Comparison of ENCODE assay signal across 8 mouse cellular contexts in the genomic region with DNA sequence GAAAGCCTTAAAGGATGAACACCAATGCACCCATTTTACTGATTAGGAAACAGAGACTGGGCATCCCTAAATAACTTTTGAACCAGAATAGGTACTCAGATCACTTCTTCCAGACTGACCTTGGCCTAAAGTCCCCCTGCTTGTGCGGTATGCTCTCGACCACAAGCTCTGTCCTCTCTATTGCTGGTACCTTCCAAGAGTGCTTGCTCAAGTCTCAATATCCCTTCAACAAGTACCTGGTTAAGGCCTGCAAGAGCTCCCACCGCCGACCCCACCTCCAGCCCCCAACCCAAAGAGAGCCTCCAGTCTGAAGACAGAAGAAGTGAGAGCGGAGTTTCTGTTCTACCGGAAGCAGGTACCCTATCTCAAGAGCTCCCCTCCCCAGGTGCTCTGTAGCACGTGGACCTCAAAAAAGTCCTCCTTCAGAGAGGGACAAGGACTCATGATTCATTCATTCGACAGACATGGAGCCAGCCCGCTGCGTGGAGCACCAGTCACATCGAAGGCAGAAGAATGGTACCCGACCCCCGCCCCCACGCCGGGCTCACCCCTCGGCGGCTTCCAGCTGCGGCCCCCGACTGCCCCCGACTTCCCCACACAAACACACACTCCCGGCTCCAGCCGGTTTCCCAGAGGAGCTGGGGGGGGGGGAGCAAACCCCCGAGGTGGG. TPM values are rescaled to one million over a fixed set of nuclear protein-coding genes. Genes with fewer than 3 reads are reported as not detected.
A peak's percentile ranks its signal among the peaks of the same experiment; 100 is the strongest.
DNase-seq lines count a peak whose midpoint lies in the region; ATAC-seq and TF ChIP-seq lines count a peak whose summit lies in the region.

No protein-coding gene starts in this region.

- H3K27ac ChIP-seq in heart, embryonic 15.5 days: no peak overlapping the region
- H3K27ac ChIP-seq in ES-Bruce4 (ENCODE audit: insufficient read depth, low read length): no peak overlapping the region
- peak overlapping the region; percentile 84 for H3K27ac ChIP-seq in hindbrain, embryonic 15.5 days (replicated peaks)

- peak overlapping the region; percentile 34 for H3ac ChIP-seq in myocyte (ENCODE audit: control insufficient read depth, insufficient read length)

- H3K36me3 ChIP-seq in heart, embryonic 15.5 days: no peaks in the 10 kb centered on the region
- no peaks in the 10 kb centered on the region for H3K36me3 ChIP-seq in ES-Bruce4 (ENCODE audit: control insufficient read depth, insufficient read depth, low read length, poor library complexity, severe bottlenecking)
- H3K36me3 ChIP-seq in hindbrain, embryonic 15.5 days: peaks cover 8% of the 10 kb centered on the region; the same call in 1 of the 2 replicates
- no peaks in the 10 kb centered on the region for H3K36me3 ChIP-seq in myocyte (ENCODE audit: control insufficient read depth, insufficient read depth)

- H3K4me3 ChIP-seq in heart, embryonic 15.5 days: peak overlapping the region; percentile 77
- H3K4me3 ChIP-seq in ES-Bruce4 (ENCODE audit: low read depth, low read length) (peak overlapping the region; percentile 71), myocyte (peak overlapping the region; percentile 9)
- peak overlapping the region; percentile 69 for H3K4me3 ChIP-seq in hindbrain, embryonic 15.5 days

- peak overlapping the region; percentile 66 for H3K9ac ChIP-seq in heart, embryonic 15.5 days
- H3K9ac ChIP-seq in ES-Bruce4 (ENCODE audit: low read depth, poor library complexity, severe bottlenecking): peak overlapping the region; percentile 74
- peak overlapping the region; percentile 71 for H3K9ac ChIP-seq in hindbrain, embryonic 15.5 days

- ATAC-seq in heart, embryonic 15.5 days (replicated peaks; ENCODE audit: insufficient number of reproducible peaks, insufficient read depth, low FRiP score, low read depth): peak; percentile 6; the same call in 1 of the 2 replicates
- ATAC-seq in hindbrain, embryonic 15.5 days (ENCODE audit: low FRiP score, low read depth): peak; percentile 17; the same call in 1 of the 2 replicates

- DNase-seq in heart, postnatal 4 days: no peak
- DNase-seq in cerebellum, adult 9-11 months: peak; percentile 76
- DNase-seq in layer of hippocampus, adult 8-10 months (ENCODE audit: low spot score in 2 of 2): no peak
- DNase-seq in B cell, adult 2 months: no peak

- H3K4me1 ChIP-seq in heart, embryonic 15.5 days (replicated peaks): peaks cover 14% of the 10 kb centered on the region
- peaks cover 7% of the 10 kb centered on the region for H3K4me1 ChIP-seq in ES-Bruce4 (ENCODE audit: control insufficient read depth, insufficient read depth, low read length)
- H3K4me1 ChIP-seq in hindbrain, embryonic 15.5 days (replicated peaks): peaks cover 32% of the 10 kb centered on the region

- H3K79me2 ChIP-seq in myocyte (ENCODE audit: control insufficient read depth, insufficient read depth): no peaks in the 10 kb centered on the region

- TF ChIP-seq POLR2A in ES-Bruce4 (IDR thresholded peaks at IDR 0.05; ENCODE audit: insufficient read depth, low read length) (no peak), myocyte (IDR thresholded peaks at IDR 0.05; ENCODE audit: insufficient read length, low read depth) (no peak)

- no peak for TF ChIP-seq EP300 in ES-Bruce4 (IDR thresholded peaks at IDR 0.05; ENCODE audit: insufficient read depth, low read depth, low read length)

- no peak for TF ChIP-seq CTCF in ES-Bruce4 (IDR thresholded peaks at IDR 0.05; ENCODE audit: low read depth, low read length)

- peak overlapping the region; percentile 96 for H3K4me2 ChIP-seq in heart, embryonic 15.5 days
- peak overlapping the region; percentile 63 for H3K4me2 ChIP-seq in hindbrain, embryonic 15.5 days
- H3K4me2 ChIP-seq in myocyte (ENCODE audit: low read depth): peak overlapping the region; percentile 58

- WGBS in heart, embryonic 15.5 days: 5% methylated on average over 22 of the region's 23 CpGs
- 2% methylated on average over 23 of the region's 23 CpGs for WGBS in hindbrain, embryonic 15.5 days

- H3K9me3 ChIP-seq in heart, embryonic 15.5 days (replicated peaks): no peaks in the 10 kb centered on the region
- H3K9me3 ChIP-seq in ES-Bruce4 (replicated peaks; ENCODE audit: control insufficient read depth, insufficient read depth, low read length, poor library complexity, severe bottlenecking): no peaks in the 10 kb centered on the region
- no peaks in the 10 kb centered on the region for H3K9me3 ChIP-seq in hindbrain, embryonic 15.5 days

- H3K27me3 ChIP-seq in heart, embryonic 15.5 days: peaks cover 8% of the 10 kb centered on the region; the same call in 1 of the 2 replicates
- H3K27me3 ChIP-seq in ES-Bruce4 (ENCODE audit: control insufficient read depth, insufficient read depth, low read length, poor library complexity, severe bottlenecking): no peaks in the 10 kb centered on the region; the same call in 1 of the 2 replicates
- no peaks in the 10 kb centered on the region for H3K27me3 ChIP-seq in hindbrain, embryonic 15.5 days
- peaks cover 19% of the 10 kb centered on the region for H3K27me3 ChIP-seq in myocyte (ENCODE audit: control insufficient read depth, insufficient read depth, insufficient read length)

TF ChIP-seq in myocyte, 11 proteins besides CTCF, POLR2A, EP300 and RAD21:
- no peak for TF ChIP-seq MYOD1 (IDR thresholded peaks at IDR 0.05; ENCODE audit: control insufficient read depth in 1 of 3, insufficient read length in 2 of 3, low read depth in 2 of 3)
- TF ChIP-seq E2F4 (IDR thresholded peaks at IDR 0.05; ENCODE audit: insufficient read depth): no peak
- no peak for TF ChIP-seq REST (IDR thresholded peaks at IDR 0.05; ENCODE audit: insufficient read depth, insufficient read length)
- TF ChIP-seq POLR2AphosphoS2 (IDR thresholded peaks at IDR 0.05; ENCODE audit: insufficient read length, low read depth): no peak
- no peak for TF ChIP-seq USF1 (IDR thresholded peaks at IDR 0.05; ENCODE audit: low read depth)
- no peak for TF ChIP-seq MYOG (IDR thresholded peaks at IDR 0.05; ENCODE audit: control insufficient read depth in 1 of 3, insufficient read depth in 1 of 3, insufficient read length in 2 of 3, low read depth in 2 of 3)
- no peak for TF ChIP-seq TCF3 (IDR thresholded peaks at IDR 0.05; ENCODE audit: insufficient read length, low read depth)
- TF ChIP-seq SRF (IDR thresholded peaks at IDR 0.05; ENCODE audit: control insufficient read depth, insufficient read length, low read depth): no peak
- TF ChIP-seq MAX (IDR thresholded peaks at IDR 0.05; ENCODE audit: low read depth): no peak
- no peak for TF ChIP-seq CEBPB (IDR thresholded peaks at IDR 0.05; ENCODE audit: insufficient read depth, poor library complexity, severe bottlenecking)
- TF ChIP-seq TCF12 (IDR thresholded peaks at IDR 0.05; ENCODE audit: insufficient read depth, poor library complexity, severe bottlenecking): no peak

RNA-seq across cellular contexts. Expression of a gene that starts 2.1 kb away (rescaled TPM):
- polyA plus RNA-seq in heart, embryonic 15.5 days (2015; fragmentation: Nextera tagmentation; extraction: Ambion mirVana): 2.9 and 3.6 TPM in 2 replicates
- total RNA-seq in heart, postnatal 4 days (2021): 1 to 10 TPM; 6.2 to 7.4 TPM
- 3.8 and 6.3 TPM in 2 replicates for polyA plus RNA-seq in ES-Bruce4 (2011; ENCODE audit: insufficient read depth, insufficient read length, low read depth, missing spikeins)
- polyA plus RNA-seq in hindbrain, embryonic 15.5 days (2015; fragmentation: Nextera tagmentation; extraction: Ambion mirVana): 55.9 and 56.2 TPM in 2 replicates
- polyA plus RNA-seq in myocyte (2012; fragmentation: generic; extraction: Trizol): 2.1 TPM
- total RNA-seq in layer of hippocampus, adult 8-10 months (2022): 100 to 1,000 TPM in 1 of 4 experiments, 10 to 100 TPM in 3; 88.8 to 102 (median 95.8) TPM

RNA-seq across cellular contexts. Expression of a gene that starts 15.2 kb away (rescaled TPM):
- polyA plus RNA-seq in heart, embryonic 15.5 days (2015; fragmentation: Nextera tagmentation; extraction: Ambion mirVana): 7.2 and 8.4 TPM in 2 replicates
- 10 to 100 TPM; 32.3 to 36.2 TPM for total RNA-seq in heart, postnatal 4 days (2021)
- polyA plus RNA-seq in ES-Bruce4 (2011; ENCODE audit: insufficient read depth, insufficient read length, low read depth, missing spikeins) (not detected in 2 replicates), myocyte (2012; fragmentation: generic; extraction: Trizol) (not detected)
- 0.30 and 0.43 TPM in 2 replicates for polyA plus RNA-seq in hindbrain, embryonic 15.5 days (2015; fragmentation: Nextera tagmentation; extraction: Ambion mirVana)
- total RNA-seq in layer of hippocampus, adult 8-10 months (2022): not detected

RNA-seq across cellular contexts. Expression of a gene that starts 39.3 kb away (rescaled TPM):
- 50.4 and 56.7 TPM in 2 replicates for polyA plus RNA-seq in heart, embryonic 15.5 days (2015; fragmentation: Nextera tagmentation; extraction: Ambion mirVana)
- total RNA-seq in heart, postnatal 4 days (2021): 100 to 1,000 TPM; 149 to 162 TPM
- polyA plus RNA-seq in ES-Bruce4 (2011; ENCODE audit: insufficient read depth, insufficient read length, low read depth, missing spikeins) (11.9 and 13.3 TPM in 2 replicates), myocyte (2012; fragmentation: generic; extraction: Trizol) (81.1 TPM)
- polyA plus RNA-seq in hindbrain, embryonic 15.5 days (2015; fragmentation: Nextera tagmentation; extraction: Ambion mirVana): 25.4 and 25.9 TPM in 2 replicates
- 100 to 1,000 TPM; 151 to 190 (median 164) TPM for total RNA-seq in layer of hippocampus, adult 8-10 months (2022)

RNA-seq across cellular contexts. Expression of a gene that starts 42.0 kb away (rescaled TPM):
- not detected in 2 replicates for polyA plus RNA-seq in heart, embryonic 15.5 days (2015; fragmentation: Nextera tagmentation; extraction: Ambion mirVana)
- not detected for total RNA-seq in heart, postnatal 4 days (2021)
- polyA plus RNA-seq in ES-Bruce4 (2011; ENCODE audit: insufficient read depth, insufficient read length, low read depth, missing spikeins): not detected in 2 replicates
- polyA plus RNA-seq in hindbrain, embryonic 15.5 days (2015; fragmentation: Nextera tagmentation; extraction: Ambion mirVana): not detected in 2 replicates
- polyA plus RNA-seq in myocyte (2012; fragmentation: generic; extraction: Trizol): not detected
- not detected for total RNA-seq in layer of hippocampus, adult 8-10 months (2022)

RNA-seq across cellular contexts. Expression of a gene that starts 59.3 kb away (rescaled TPM):
- 3.9 and 4.4 TPM in 2 replicates for polyA plus RNA-seq in heart, embryonic 15.5 days (2015; fragmentation: Nextera tagmentation; extraction: Ambion mirVana)
- 1 to 10 TPM; 7.5 to 8.2 TPM for total RNA-seq in heart, postnatal 4 days (2021)
- not detected in 2 replicates for polyA plus RNA-seq in ES-Bruce4 (2011; ENCODE audit: insufficient read depth, insufficient read length, low read depth, missing spikeins)
- polyA plus RNA-seq in hindbrain, embryonic 15.5 days (2015; fragmentation: Nextera tagmentation; extraction: Ambion mirVana): 0.06 and 0.09 TPM in 2 replicates
- 0.25 TPM for polyA plus RNA-seq in myocyte (2012; fragmentation: generic; extraction: Trizol)
- under 1 TPM in 1 of 4 experiments, not detected in 3; 0.22 TPM for total RNA-seq in layer of hippocampus, adult 8-10 months (2022)

Comparison
In these comparisons a context has a peak if more than half of its experiments do, and no peak if none do; other contexts are left out.
1. H3K4me3 ChIP-seq: peak in every context shown above with its lines; median percentile 77 in heart, embryonic 15.5 days; 71 in ES-Bruce4; 69 in hindbrain, embryonic 15.5 days; 9 in myocyte.